Mouse (Mus musculus) olfactory bulb, adult 2 months (tissue): ENCODE data around the gene Slc9a3.

Experiments
- CTCF ChIP-seq: fragments of 200-500 bp; IDR thresholded peaks from 2 replicates; pipeline ENCODE4 v1.5.1; 2012; ENCODE audit warnings: low read depth, mild to moderate bottlenecking, low read length, moderate library complexity; ENCODE audit not compliant: insufficient read depth
- POLR2A ChIP-seq: fragments of 200-500 bp; IDR thresholded peaks from 2 replicates; pipeline ENCODE4 v1.6.1; 2012; ENCODE audit warnings: mild to moderate bottlenecking, low read depth, low read length, moderate library complexity; ENCODE audit not compliant: insufficient read depth

DNA sequence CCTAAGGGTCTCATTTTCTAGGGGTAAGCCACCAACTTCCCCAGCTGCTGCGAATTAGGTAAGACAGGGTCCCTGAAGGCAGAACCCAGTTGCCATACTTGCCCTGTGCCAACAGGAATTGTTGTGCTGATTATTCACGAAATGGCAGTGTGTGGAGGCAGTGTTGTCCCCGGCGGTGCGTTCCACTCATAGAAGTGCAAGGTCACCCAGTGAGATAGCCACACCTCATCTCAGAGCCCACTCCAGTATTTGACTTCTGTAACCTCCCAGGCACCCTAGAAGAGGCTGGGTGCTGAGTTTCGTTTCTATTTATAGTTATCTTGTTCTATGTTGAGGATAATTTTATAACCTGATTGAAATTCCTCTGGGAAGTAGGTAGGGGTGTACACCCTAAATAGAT is 22.3 kb upstream of the Slc9a3 start:
- TF ChIP-seq CTCF (no peak), POLR2A (no peak)
